Mouse (Mus musculus) liver, embryonic 11.5 days (tissue): Measurements from ENCODE around the gene B3gnt8. TPM values are rescaled to one million over a fixed set of nuclear protein-coding genes. Genes with fewer than 3 reads are reported as not detected.

Experiments
- ATAC-seq: fragments of 200-750 bp; cut with Nextera tagmentation; replicated peaks from 2 replicates; pipeline ENCODE4 v1.8.0; 2017; ENCODE audit warnings: moderate number of reproducible peaks, mild to moderate bottlenecking, moderate TSS enrichment, moderate library complexity; ENCODE audit not compliant: low FRiP score
- DNase-seq: peaks from one replicate; pipeline ENCODE4 v3.0.0-alpha.2; 2017; ENCODE audit warnings: low spot score
- H3K27ac ChIP-seq: fragments of 300-500 bp; sonication (generic); 2 replicates; pipeline ENCODE4 v1.5.1; 2014; ENCODE audit warnings: mild to moderate bottlenecking, low read depth, low read length, control low read depth
- H3K27me3 ChIP-seq: fragments of 300-500 bp; sonication (generic); replicated peaks from 2 replicates; pipeline ENCODE4 v1.6.1; 2014; ENCODE audit warnings: low read length, mixed read lengths; ENCODE audit not compliant: control insufficient read depth, insufficient read depth
- H3K36me3 ChIP-seq: fragments of 300-500 bp; sonication (generic); 2 replicates; pipeline ENCODE4 v1.6.1; 2014; ENCODE audit warnings: mild to moderate bottlenecking, low read length, moderate library complexity, mixed read lengths; ENCODE audit not compliant: control insufficient read depth, insufficient read depth
- H3K4me1 ChIP-seq: fragments of 300-500 bp; sonication (generic); replicated peaks from 2 replicates; pipeline ENCODE4 v1.6.1; 2014; ENCODE audit warnings: low read length, mixed read lengths; ENCODE audit not compliant: control insufficient read depth, insufficient read depth
- H3K4me2 ChIP-seq: fragments of 300-500 bp; sonication (generic); 2 replicates; pipeline ENCODE4 v1.6.1; 2014; ENCODE audit warnings: mild to moderate bottlenecking, control low read depth, moderate library complexity
- H3K4me3 ChIP-seq: fragments of 300-500 bp; sonication (generic); 2 replicates; pipeline ENCODE4 v1.5.1; 2014; ENCODE audit warnings: low read depth, low read length, control low read depth
- H3K9ac ChIP-seq: fragments of 300-500 bp; sonication (generic); 2 replicates; pipeline ENCODE4 v1.6.1; 2014; ENCODE audit warnings: low read depth, low read length, control low read depth
- H3K9me3 ChIP-seq: fragments of 300-500 bp; sonication (generic); 2 replicates; pipeline ENCODE4 v1.6.1; 2016; ENCODE audit warnings: low read length, inconsistent platforms, mixed read lengths; ENCODE audit not compliant: control insufficient read depth
- WGBS: fragments of 180-500 bp; shearing (Covaris S2); extraction: QIAGEN DNeasy Blood & Tissue Kit; methylation state at CpG from one replicate; pipeline ENCODE4 v1.1.7; 2014; 5-methylcytosine and 5-hydroxymethylcytosine counted together
- polyA plus RNA-seq: library from polyadenylated mRNA; unstranded; fragments of >200 nt; fragmentation: Nextera tagmentation; extraction: Ambion mirVana; gene quantifications from 2 replicates; pipeline ENCODE4 v1.2.1, GENCODE M21; 2014

B3gnt8 gene
- polyA plus RNA-seq, 1 experiment from 2014 or later, result 2.3 TPM

GRCm38 (mm10) chr7:25644631-25645030, 18.2 kb downstream of the B3gnt8 start:
- Histone ChIP-seq H3K4me1 (peaks cover 3% of the 10 kb centered on the region; the same call in 1 of the 2 replicates), H3K9me3 (no peaks in the 10 kb centered on the region), H3K36me3 (no peaks in the 10 kb centered on the region), H3K27ac (no peak overlapping the region), H3K4me2 (no peak overlapping the region), H3K4me3 (no peak overlapping the region), H3K9ac (no peak overlapping the region), H3K27me3 (no peaks in the 10 kb centered on the region)
- DNase-seq (no peak), ATAC-seq (no peak)
- 54% methylated on average over 4 of the region's 4 CpGs for WGBS

GRCm38 (mm10) chr7:25645074-25645473, 18.6 kb downstream of the B3gnt8 start:
- no peak overlapping the region for H3K4me3 ChIP-seq
- no peak overlapping the region for H3K4me2 ChIP-seq
- no peaks in the 10 kb centered on the region for H3K27me3 ChIP-seq
- no peak overlapping the region for H3K9ac ChIP-seq
- H3K36me3 ChIP-seq, result no peaks in the 10 kb centered on the region; the same call in 1 of the 2 replicates
- DNase-seq (no peak), ATAC-seq (no peak)
- 71% methylated on average over 14 of the region's 14 CpGs for WGBS
- H3K27ac ChIP-seq, result no peak overlapping the region
- H3K9me3 ChIP-seq, result no peaks in the 10 kb centered on the region
- H3K4me1 ChIP-seq, result peaks cover 7% of the 10 kb centered on the region

- Histone ChIP-seq H3K9me3 (no peaks in the 10 kb centered on the region), H3K9ac (no peak overlapping the region), H3K4me1 (peaks cover 10% of the 10 kb centered on the region), H3K27ac (no peak overlapping the region), H3K4me2 (no peak overlapping the region), H3K27me3 (no peaks in the 10 kb centered on the region), H3K36me3 (no peaks in the 10 kb centered on the region; the same call in 1 of the 2 replicates), H3K4me3 (no peak overlapping the region)
- DNase-seq, result no peak
- 47% methylated on average over 5 of the region's 5 CpGs for WGBS
- no peak for ATAC-seq
These were observed 21.2 kb downstream of the B3gnt8 start for GRCm38 (mm10) chr7:25647574-25648123.

GRCm38 (mm10) chr7:25649839-25650238, 23.4 kb downstream of the B3gnt8 start:
- Histone ChIP-seq H3K9ac (no peak overlapping the region), H3K4me3 (no peak overlapping the region), H3K9me3 (no peaks in the 10 kb centered on the region), H3K4me2 (no peak overlapping the region), H3K27me3 (no peaks in the 10 kb centered on the region), H3K36me3 (peaks cover 2% of the 10 kb centered on the region; the same call in 1 of the 2 replicates), H3K4me1 (peaks cover 10% of the 10 kb centered on the region), H3K27ac (no peak overlapping the region)
- DNase-seq (no peak), ATAC-seq (no peak; the same call in 1 of the 2 replicates)
- WGBS, result 46% methylated on average over 5 of the region's 5 CpGs

- no peaks in the 10 kb centered on the region for H3K27me3 ChIP-seq
- DNase-seq, result no peak
- peaks cover 10% of the 10 kb centered on the region for H3K4me1 ChIP-seq
- no peak overlapping the region for H3K27ac ChIP-seq
- WGBS, result 51% methylated on average over 8 of the region's 8 CpGs
- no peak overlapping the region for H3K9ac ChIP-seq
- peaks cover 2% of the 10 kb centered on the region; the same call in 1 of the 2 replicates for H3K36me3 ChIP-seq
- H3K4me2 ChIP-seq, result no peak overlapping the region
- no peaks in the 10 kb centered on the region for H3K9me3 ChIP-seq
- H3K4me3 ChIP-seq, result no peak overlapping the region
- no peak; the same call in 1 of the 2 replicates for ATAC-seq
These were observed 24.8 kb downstream of the B3gnt8 start for GRCm38 (mm10) chr7:25651281-25651680.

GRCm38 (mm10) chr7:25652244-25652759, 25.8 kb downstream of the B3gnt8 start:
- Histone ChIP-seq H3K9ac (no peak overlapping the region), H3K9me3 (no peaks in the 10 kb centered on the region), H3K27ac (no peak overlapping the region), H3K36me3 (peaks cover 2% of the 10 kb centered on the region; the same call in 1 of the 2 replicates), H3K4me3 (no peak overlapping the region), H3K27me3 (no peaks in the 10 kb centered on the region), H3K4me1 (peaks cover 10% of the 10 kb centered on the region), H3K4me2 (no peak overlapping the region)
- DNase-seq (no peak), ATAC-seq (no peak)
- 62% methylated on average over 12 of the region's 12 CpGs for WGBS

- H3K4me3 ChIP-seq, result no peak overlapping the region
- H3K36me3 ChIP-seq, result 0 out of 2 replicates have a peak, but pooled peaks cover 2% of the 10 kb centered on the region
- no peak overlapping the region for H3K27ac ChIP-seq
- H3K4me1 ChIP-seq, result peaks cover 9% of the 10 kb centered on the region; the same call in 1 of the 2 replicates
- no peaks in the 10 kb centered on the region for H3K27me3 ChIP-seq
- no peak for ATAC-seq
- WGBS, result 70% methylated on average over 11 of the region's 11 CpGs
- H3K9me3 ChIP-seq, result no peaks in the 10 kb centered on the region
- H3K4me2 ChIP-seq, result 0 out of 2 replicates have a peak overlapping the region, but pooled peaks have one; percentile 7
- no peak for DNase-seq
- no peak overlapping the region for H3K9ac ChIP-seq
These were observed 29.4 kb downstream of the B3gnt8 start for GRCm38 (mm10) chr7:25655601-25656428.

- Histone ChIP-seq H3K36me3 (peaks cover 8% of the 10 kb centered on the region; the same call in 1 of the 2 replicates), H3K9ac (peak overlapping the region; percentile 70; the same call in 1 of the 2 replicates), H3K4me2 (peak overlapping the region; percentile 90), H3K27me3 (no peaks in the 10 kb centered on the region), H3K4me1 (peaks cover 9% of the 10 kb centered on the region; the same call in 1 of the 2 replicates), H3K27ac (no peak overlapping the region), H3K9me3 (no peaks in the 10 kb centered on the region), H3K4me3 (peak overlapping the region; percentile 80)
- ATAC-seq (no peak), DNase-seq (no peak)
- WGBS, result 32% methylated on average over 10 of the region's 10 CpGs
These were observed 31.3 kb downstream of the B3gnt8 start for GRCm38 (mm10) chr7:25657785-25658184.
